Mouse (Mus musculus) embryonic facial prominence, embryonic 11.5 days (tissue): ENCODE measurements around the gene Cd9. TPM values are rescaled to one million over a fixed set of nuclear protein-coding genes. Genes with fewer than 3 reads are reported as not detected.
A peak's percentile ranks its signal among the peaks of the same experiment; 100 is the strongest.

ENCODE experiments used
- ATAC-seq: fragments of 200-750 bp; cut with Nextera tagmentation; replicated peaks from 2 replicates; pipeline ENCODE4 v1.8.0; 2017; ENCODE audit warnings: low read depth; ENCODE audit not compliant: insufficient number of reproducible peaks, low FRiP score, low TSS enrichment
- DNase-seq: peaks from one replicate; pipeline ENCODE4 v3.0.0-alpha.2; 2015; ENCODE audit warnings: low spot score
- H3K27ac ChIP-seq: fragments of 300-500 bp; sonication (generic); replicated peaks from 2 replicates; pipeline ENCODE4 v1.5.1; 2014; ENCODE audit warnings: mild to moderate bottlenecking, low read depth, low read length, control low read depth
- H3K27me3 ChIP-seq: fragments of 300-500 bp; sonication (generic); 2 replicates; pipeline ENCODE4 v1.6.1; 2014; ENCODE audit warnings: mild to moderate bottlenecking, low read length, moderate library complexity, mixed read lengths; ENCODE audit not compliant: control insufficient read depth, insufficient read depth
- H3K36me3 ChIP-seq: fragments of 300-500 bp; sonication (generic); replicated peaks from 2 replicates; pipeline ENCODE4 v1.6.1; 2014; ENCODE audit warnings: low read depth, mild to moderate bottlenecking, low read length, moderate library complexity, mixed read lengths; ENCODE audit not compliant: control insufficient read depth, insufficient read depth
- H3K4me1 ChIP-seq: fragments of 300-500 bp; sonication (generic); 2 replicates; pipeline ENCODE4 v1.6.1; 2014; ENCODE audit warnings: low read length, mixed read lengths; ENCODE audit not compliant: control insufficient read depth, insufficient read depth
- H3K4me2 ChIP-seq: fragments of 300-500 bp; sonication (generic); 2 replicates; pipeline ENCODE4 v1.6.1; 2014; ENCODE audit warnings: low read depth, mild to moderate bottlenecking, control low read depth, low read length, moderate library complexity
- H3K4me3 ChIP-seq: fragments of 300-500 bp; sonication (generic); 2 replicates; pipeline ENCODE4 v1.5.1; 2014; ENCODE audit warnings: low read depth, low read length, control low read depth
- H3K9ac ChIP-seq: fragments of 300-500 bp; sonication (generic); replicated peaks from 2 replicates; pipeline ENCODE4 v1.6.1; 2014; ENCODE audit warnings: mild to moderate bottlenecking, control low read depth, low read length
- H3K9me3 ChIP-seq: fragments of 300-500 bp; sonication (generic); replicated peaks from 2 replicates; pipeline ENCODE4 v1.6.1; 2016; ENCODE audit warnings: mild to moderate bottlenecking, low read length, inconsistent platforms, mixed read lengths; ENCODE audit not compliant: control insufficient read depth
- WGBS: fragments of 180-500 bp; shearing (Covaris S2); extraction: QIAGEN DNeasy Blood & Tissue Kit; methylation state at CpG from one replicate; pipeline ENCODE4 v1.1.7; 2014; 5-methylcytosine and 5-hydroxymethylcytosine counted together
- polyA plus RNA-seq: library from polyadenylated mRNA; unstranded; fragments of >200 nt; fragmentation: Nextera tagmentation; extraction: Ambion mirVana; gene quantifications from 2 replicates; pipeline ENCODE4 v1.2.1, GENCODE M21; 2014

Cd9 gene
- polyA plus RNA-seq, 1 experiment from 2014 or later = 55.4 TPM

GRCm38 (mm10) chr6:125418744-125419143 lies 75.8 kb downstream of the Cd9 start:
- Histone ChIP-seq H3K4me2 (no peak overlapping the region), H3K9ac (no peak overlapping the region), H3K27me3 (no peaks in the 10 kb centered on the region), H3K27ac (no peak overlapping the region), H3K4me3 (no peak overlapping the region), H3K9me3 (no peaks in the 10 kb centered on the region), H3K4me1 (no peaks in the 10 kb centered on the region), H3K36me3 (no peaks in the 10 kb centered on the region)
- DNase-seq = peak; percentile 91
- WGBS = 13% methylated on average over 9 of the region's 9 CpGs
- ATAC-seq = peak; percentile 43

GRCm38 (mm10) chr6:125413326-125413725 lies 81.3 kb downstream of the Cd9 start:
- no peaks in the 10 kb centered on the region for H3K9me3 ChIP-seq
- no peaks in the 10 kb centered on the region for H3K36me3 ChIP-seq
- H3K4me2 ChIP-seq = no peak overlapping the region
- H3K27me3 ChIP-seq = no peaks in the 10 kb centered on the region
- no peak overlapping the region for H3K9ac ChIP-seq
- ATAC-seq = no peak
- no peaks in the 10 kb centered on the region for H3K4me1 ChIP-seq
- 73% methylated on average over 9 of the region's 9 CpGs for WGBS
- no peak overlapping the region for H3K4me3 ChIP-seq
- DNase-seq = no peak
- H3K27ac ChIP-seq = no peak overlapping the region

GRCm38 (mm10) chr6:125411661-125412060 lies 82.9 kb downstream of the Cd9 start:
- H3K4me1 ChIP-seq = no peaks in the 10 kb centered on the region
- no peak overlapping the region for H3K4me2 ChIP-seq
- no peaks in the 10 kb centered on the region for H3K27me3 ChIP-seq
- ATAC-seq = no peak
- WGBS = 93% methylated on average over 6 of the region's 6 CpGs
- H3K36me3 ChIP-seq = no peaks in the 10 kb centered on the region
- no peak for DNase-seq
- no peak overlapping the region for H3K27ac ChIP-seq
- H3K9ac ChIP-seq = no peak overlapping the region
- H3K4me3 ChIP-seq = no peak overlapping the region
- H3K9me3 ChIP-seq = no peaks in the 10 kb centered on the region

- no peak overlapping the region for H3K9ac ChIP-seq
- H3K9me3 ChIP-seq = no peaks in the 10 kb centered on the region
- H3K27me3 ChIP-seq = no peaks in the 10 kb centered on the region
- WGBS = 60% methylated on average over 8 of the region's 8 CpGs
- H3K27ac ChIP-seq = no peak overlapping the region
- H3K36me3 ChIP-seq = no peaks in the 10 kb centered on the region
- ATAC-seq (no peak), DNase-seq (no peak)
- no peak overlapping the region for H3K4me3 ChIP-seq
- H3K4me2 ChIP-seq = no peak overlapping the region
- no peaks in the 10 kb centered on the region for H3K4me1 ChIP-seq
Observed at GRCm38 (mm10) chr6:125410995-125411547, 83.5 kb downstream of the Cd9 start.

DNA sequence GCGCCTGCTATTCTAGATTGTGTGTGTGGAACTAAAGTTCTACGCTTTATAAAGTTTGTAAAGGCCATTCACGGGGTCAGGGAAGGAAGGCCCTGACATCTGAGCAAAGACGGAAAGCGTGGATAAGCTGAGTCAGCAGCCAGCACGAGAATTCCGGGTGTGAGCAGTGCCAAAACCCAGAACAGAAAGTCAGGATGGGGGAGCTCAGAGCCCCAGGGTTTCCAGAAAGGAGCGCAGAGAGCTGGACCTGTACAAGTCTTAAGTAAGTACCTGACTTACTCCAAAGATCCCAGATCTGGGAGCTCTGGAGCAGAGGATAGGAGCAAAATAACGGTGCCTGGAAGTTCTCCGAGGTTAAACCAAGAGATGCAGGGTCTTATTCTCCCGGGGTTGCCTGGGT lies 84.0 kb downstream of the Cd9 start:
- Histone ChIP-seq H3K4me1 (no peaks in the 10 kb centered on the region), H3K9me3 (no peaks in the 10 kb centered on the region), H3K4me3 (no peak overlapping the region), H3K9ac (no peak overlapping the region), H3K27ac (no peak overlapping the region), H3K27me3 (no peaks in the 10 kb centered on the region), H3K4me2 (no peak overlapping the region), H3K36me3 (no peaks in the 10 kb centered on the region)
- WGBS = 72% methylated on average over 11 of the region's 11 CpGs
- DNase-seq (no peak), ATAC-seq (no peak)

Other genes with a start within 250 kb of the Cd9 start
- 0.22 TPM in 1 of 2 replicates, not detected in the other for gene Tuba3a, start 208.7 kb downstream of the Cd9 start, polyA plus RNA-seq
- 22.8 and 24.3 TPM in 2 replicates for gene Ltbr, start 180.9 kb downstream of the Cd9 start, polyA plus RNA-seq
- 0.88 and 1.1 TPM in 2 replicates for gene Scnn1a, start 174.1 kb downstream of the Cd9 start, polyA plus RNA-seq
- 36.6 and 39.5 TPM in 2 replicates for gene Tnfrsf1a, start 145.4 kb downstream of the Cd9 start, polyA plus RNA-seq
- gene Plekhg6, start 114.0 kb downstream of the Cd9 start, polyA plus RNA-seq = 0.08 and 0.20 TPM in 2 replicates
- gene Vwf, start 52.0 kb upstream of the Cd9 start, polyA plus RNA-seq = 6.7 and 8.0 TPM in 2 replicates
- gene Ano2, start 195.6 kb upstream of the Cd9 start, polyA plus RNA-seq = 0.32 and 0.38 TPM in 2 replicates